Mouse (Mus musculus) MEL (cell line): ENCODE data around the gene Tnfaip8l3. TPM values are rescaled to one million over a fixed set of nuclear protein-coding genes. Genes with fewer than 3 reads are reported as not detected.

Experiments
- DNase-seq: peaks from one replicate; pipeline ENCODE4 v3.0.0; 2011; ENCODE audit warnings: low read depth, low spot score
- H3K27ac ChIP-seq: 2 replicates; pipeline ENCODE4 v1.5.1; 2012; ENCODE audit warnings: low read depth, mild to moderate bottlenecking, control low read depth, low read length, moderate library complexity; ENCODE audit not compliant: control insufficient read depth
- H3K27me3 ChIP-seq, 2 experiments: fragments of 150-350 bp in 1 of 2; sonication (generic) in 1 of 2; 2 replicates each; pipeline ENCODE4 v1.6.1; 2012; ENCODE audit warnings: low read length in 2 of 2, mild to moderate bottlenecking in 2 of 2, improper control_type of control experiment in 1 of 2, moderate library complexity in 1 of 2; ENCODE audit not compliant: insufficient read depth in 2 of 2, control insufficient read depth in 1 of 2
- H3K36me3 ChIP-seq, 2 experiments: 2 replicates each; pipeline ENCODE4 v1.6.1; 2012 to 2014; ENCODE audit warnings: low read length in 2 of 2, improper control_type of control experiment in 1 of 2, inconsistent platforms in 1 of 2, mild to moderate bottlenecking in 1 of 2; ENCODE audit not compliant: insufficient read depth in 2 of 2, control insufficient read depth in 1 of 2
- H3K4me1 ChIP-seq, 2 experiments: fragments of 150-350 bp in 1 of 2; sonication (generic) in 1 of 2; 2 replicates each; pipeline ENCODE4 v1.6.1; 2012; ENCODE audit warnings: low read length in 2 of 2, improper control_type of control experiment in 1 of 2, mild to moderate bottlenecking in 1 of 2; ENCODE audit not compliant: insufficient read depth in 2 of 2, control insufficient read depth in 1 of 2
- H3K4me3 ChIP-seq, 2 experiments: fragments of 150-350 bp in 1 of 2; sonication (generic) in 1 of 2; 2 replicates each; pipeline ENCODE4 v1.5.1; 2012; ENCODE audit warnings: low read depth in 2 of 2, low read length in 2 of 2, mild to moderate bottlenecking in 2 of 2, moderate library complexity in 2 of 2, control low read depth in 1 of 2, improper control_type of control experiment in 1 of 2; ENCODE audit not compliant: control insufficient read depth in 1 of 2, insufficient read depth in 1 of 2
- H3K79me2 ChIP-seq: 2 replicates; pipeline ENCODE4 v1.6.1; 2012; ENCODE audit warnings: mild to moderate bottlenecking, low read length, moderate library complexity; ENCODE audit not compliant: control insufficient read depth, poor library complexity, insufficient read depth
- H3K9ac ChIP-seq: 2 replicates; pipeline ENCODE4 v1.6.1; 2012; ENCODE audit warnings: low read depth, mild to moderate bottlenecking, control low read depth, low read length, moderate library complexity; ENCODE audit not compliant: control insufficient read depth, poor library complexity, severe bottlenecking
- H3K9me3 ChIP-seq: fragments of 150-350 bp; sonication (generic); replicated peaks from 2 replicates; pipeline ENCODE4 v1.6.1; 2012; ENCODE audit warnings: mild to moderate bottlenecking, low read length, improper control_type of control experiment, moderate library complexity; ENCODE audit not compliant: insufficient read depth
- BHLHE40 ChIP-seq: IDR thresholded peaks from 2 replicates; pipeline ENCODE4 v1.6.1; 2012; ENCODE audit warnings: low read depth, mild to moderate bottlenecking, inconsistent platforms, low read length, improper control_type of control experiment, borderline replicate concordance
- CHD1 ChIP-seq: IDR thresholded peaks from 2 replicates; pipeline ENCODE4 v1.6.1; 2012; ENCODE audit warnings: low read depth, mild to moderate bottlenecking, inconsistent platforms, low read length, improper control_type of control experiment
- CTCF ChIP-seq, 3 experiments: IDR thresholded peaks in 2 of 3; conservative IDR thresholded peaks in 1 of 3; 2 replicates each; pipeline ENCODE4 v1.5.1; 2011 to 2012; ENCODE audit warnings: low read length in 3 of 3, low read depth in 2 of 3, mild to moderate bottlenecking in 2 of 3, improper control_type of control experiment in 1 of 3, inconsistent platforms in 1 of 3, mixed read lengths in 1 of 3, moderate library complexity in 1 of 3; ENCODE audit not compliant: control insufficient read depth in 1 of 3, insufficient read depth in 1 of 3, poor library complexity in 1 of 3, severe bottlenecking in 1 of 3
- E2F4 ChIP-seq: IDR thresholded peaks from 2 replicates; pipeline ENCODE4 v1.6.1; 2011; ENCODE audit warnings: low read depth, low read length, improper control_type of control experiment, borderline replicate concordance
- ELF1 ChIP-seq: IDR thresholded peaks from 2 replicates; pipeline ENCODE4 v1.6.1; 2014; ENCODE audit warnings: low read depth, mild to moderate bottlenecking, inconsistent platforms, low read length, improper control_type of control experiment, moderate library complexity
- ETS1 ChIP-seq: IDR thresholded peaks from 2 replicates; pipeline ENCODE4 v1.6.1; 2012; ENCODE audit warnings: low read depth, mild to moderate bottlenecking, inconsistent platforms, low read length, improper control_type of control experiment, moderate library complexity
- GABPA ChIP-seq: IDR thresholded peaks from 2 replicates; pipeline ENCODE4 v1.6.1; 2012; ENCODE audit warnings: low read depth, mild to moderate bottlenecking, inconsistent platforms, low read length, improper control_type of control experiment, moderate library complexity
- GATA1 ChIP-seq: IDR thresholded peaks from 2 replicates; pipeline ENCODE4 v1.6.1; 2011; ENCODE audit warnings: low read depth, low read length, improper control_type of control experiment
- MAFK ChIP-seq: IDR thresholded peaks from 2 replicates; pipeline ENCODE4 v1.6.1; 2011; ENCODE audit warnings: low read depth, mild to moderate bottlenecking, low read length, improper control_type of control experiment, borderline replicate concordance
- MAX ChIP-seq: IDR thresholded peaks from 2 replicates; pipeline ENCODE4 v1.6.1; 2011; ENCODE audit warnings: low read length, improper control_type of control experiment
- MAZ ChIP-seq: IDR thresholded peaks from 2 replicates; pipeline ENCODE4 v1.6.1; 2012; ENCODE audit warnings: low read depth, mild to moderate bottlenecking, inconsistent platforms, low read length, improper control_type of control experiment
- MXI1 ChIP-seq: IDR thresholded peaks from 2 replicates; pipeline ENCODE4 v1.6.1; 2011; ENCODE audit warnings: mild to moderate bottlenecking, low read depth, low read length, improper control_type of control experiment
- NRF1 ChIP-seq: IDR thresholded peaks from 2 replicates; pipeline ENCODE4 v1.6.1; 2014; ENCODE audit warnings: low read depth, mild to moderate bottlenecking, inconsistent platforms, low read length, improper control_type of control experiment, moderate library complexity; ENCODE audit not compliant: poor library complexity, insufficient read depth, severe bottlenecking
- POLR2A ChIP-seq, 2 experiments: IDR thresholded peaks; 2 replicates each; pipeline ENCODE4 v1.6.1; 2011 to 2012; ENCODE audit warnings: low read length in 2 of 2, mild to moderate bottlenecking in 2 of 2, control low read depth in 1 of 2, improper control_type of control experiment in 1 of 2, low read depth in 1 of 2, moderate library complexity in 1 of 2; ENCODE audit not compliant: control insufficient read depth in 1 of 2, insufficient read depth in 1 of 2, poor library complexity in 1 of 2
- TBP ChIP-seq: IDR thresholded peaks from 2 replicates; pipeline ENCODE4 v1.8.0; 2011; ENCODE audit warnings: low read depth, low read length, improper control_type of control experiment
- TCF12 ChIP-seq: IDR thresholded peaks from 2 replicates; pipeline ENCODE4 v1.6.1; 2014; ENCODE audit warnings: low read depth, mild to moderate bottlenecking, inconsistent platforms, low read length, improper control_type of control experiment, moderate library complexity
- UBTF ChIP-seq: IDR thresholded peaks from 2 replicates; pipeline ENCODE4 v1.6.1; 2012; ENCODE audit warnings: low read depth, mild to moderate bottlenecking, inconsistent platforms, low read length, improper control_type of control experiment, moderate library complexity, borderline replicate concordance; ENCODE audit not compliant: insufficient read depth
- USF2 ChIP-seq, 2 experiments: IDR thresholded peaks; 2 replicates each; pipeline ENCODE4 v1.6.1; 2011 to 2012; ENCODE audit warnings: improper control_type of control experiment in 2 of 2, low read length in 2 of 2, borderline replicate concordance in 1 of 2, inconsistent platforms in 1 of 2, low read depth in 1 of 2, mild to moderate bottlenecking in 1 of 2; ENCODE audit not compliant: insufficient read depth in 1 of 2
- ZC3H11A ChIP-seq: IDR thresholded peaks from 2 replicates; pipeline ENCODE4 v1.6.1; 2012; ENCODE audit warnings: low read depth, mild to moderate bottlenecking, inconsistent platforms, low read length, improper control_type of control experiment
- ZKSCAN1 ChIP-seq: IDR thresholded peaks from 2 replicates; pipeline ENCODE4 v1.6.1; 2012; ENCODE audit warnings: low read depth, mild to moderate bottlenecking, inconsistent platforms, low read length, improper control_type of control experiment, moderate library complexity
- ZNF384 ChIP-seq: IDR thresholded peaks from 2 replicates; pipeline ENCODE4 v1.6.1; 2012; ENCODE audit warnings: low read depth, mild to moderate bottlenecking, inconsistent platforms, low read length, improper control_type of control experiment
- polyA plus RNA-seq, 2 experiments: library from polyadenylated mRNA; stranded (reverse) in 1 of 2; unstranded in 1 of 2; fragments of >175 nt in 1 of 2; fragments of >200 nt in 1 of 2; gene quantifications; 2 replicates each; pipeline versions ENCODE4 v1.2.1 to v1.2.4; 2012; ENCODE audit warnings: low replicate concordance in 2 of 2, low read depth in 1 of 2; ENCODE audit not compliant: insufficient read length in 2 of 2, insufficient read depth in 1 of 2, missing spikeins in 1 of 2
- total RNA-seq: library from RNA; depleted of rRNA; stranded (reverse); fragments of 300-350 nt; gene quantifications from 2 replicates; pipeline ENCODE4 v1.2.3, GENCODE M21; 2012

The Tnfaip8l3 gene
- total and polyA plus RNA-seq, 3 experiments, result not detected

GRCm38 (mm10) chr9:54074901-54075300, 6.7 kb upstream of the Tnfaip8l3 start:
- Histone ChIP-seq H3K36me3 (no peaks in the 10 kb centered on the region), H3K4me1 (no peaks in the 10 kb centered on the region), H3K27ac (no peak overlapping the region), H3K4me3 (no peak overlapping the region), H3K27me3 (no peaks in the 10 kb centered on the region; a peak in 1 of 4 replicates), H3K9ac (no peak overlapping the region), H3K79me2 (no peaks in the 10 kb centered on the region), H3K9me3 (no peaks in the 10 kb centered on the region)
- DNase-seq, result no peak
- no peak for TF ChIP-seq GABPA
- TF ChIP-seq ZNF384, result no peak
- no peak for TF ChIP-seq BHLHE40
- no peak for TF ChIP-seq NRF1
- TF ChIP-seq CHD1, result no peak
- TF ChIP-seq TBP, result no peak
- TF ChIP-seq MAZ, result no peak
- TF ChIP-seq CTCF (IDR thresholded peaks at IDR 0.05 in 2 of 3, conservative IDR thresholded peaks at IDR 0.05 in 1 of 3; ENCODE audit: control insufficient read depth in 1 of 3, insufficient read depth in 1 of 3, low read depth in 2 of 3, low read length in 3 of 3, poor library complexity in 1 of 3, severe bottlenecking in 1 of 3), result no peak
- TF ChIP-seq UBTF, result no peak
- TF ChIP-seq E2F4, result no peak
- no peak for TF ChIP-seq ZKSCAN1
- no peak for TF ChIP-seq POLR2A (IDR thresholded peaks at IDR 0.05; ENCODE audit: control insufficient read depth in 1 of 2, insufficient read depth in 1 of 2, low read depth in 1 of 2, low read length in 2 of 2, poor library complexity in 1 of 2)

GRCm38 (mm10) chr9:54073688-54074087, 5.5 kb upstream of the Tnfaip8l3 start:
- Histone ChIP-seq H3K79me2 (no peaks in the 10 kb centered on the region), H3K9ac (no peak overlapping the region), H3K36me3 (no peaks in the 10 kb centered on the region), H3K27me3 (no peaks in the 10 kb centered on the region; a peak in 2 of 4 replicates), H3K9me3 (no peaks in the 10 kb centered on the region), H3K27ac (no peak overlapping the region), H3K4me1 (no peaks in the 10 kb centered on the region), H3K4me3 (no peak overlapping the region)
- no peak for TF ChIP-seq TBP
- no peak for TF ChIP-seq MAX
- no peak for TF ChIP-seq UBTF
- no peak for DNase-seq

- H3K4me3 ChIP-seq, result no peak overlapping the region
- DNase-seq, result no peak
- no peaks in the 10 kb centered on the region for H3K36me3 ChIP-seq
- no peaks in the 10 kb centered on the region for H3K4me1 ChIP-seq
- no peak overlapping the region for H3K27ac ChIP-seq
- no peaks in the 10 kb centered on the region; a peak in 2 of 4 replicates for H3K27me3 ChIP-seq
- no peaks in the 10 kb centered on the region for H3K9me3 ChIP-seq
- H3K79me2 ChIP-seq, result no peaks in the 10 kb centered on the region
- no peak overlapping the region for H3K9ac ChIP-seq
- TF ChIP-seq MAZ (no peak), USF2 (IDR thresholded peaks at IDR 0.05; ENCODE audit: borderline replicate concordance in 1 of 2, insufficient read depth in 1 of 2, low read depth in 1 of 2, low read length in 2 of 2) (no peak), MXI1 (no peak), CTCF (IDR thresholded peaks at IDR 0.05 in 2 of 3, conservative IDR thresholded peaks at IDR 0.05 in 1 of 3; ENCODE audit: control insufficient read depth in 1 of 3, insufficient read depth in 1 of 3, low read depth in 2 of 3, low read length in 3 of 3, poor library complexity in 1 of 3, severe bottlenecking in 1 of 3) (no peak), ELF1 (no peak), MAFK (no peak), POLR2A (IDR thresholded peaks at IDR 0.05; ENCODE audit: control insufficient read depth in 1 of 2, insufficient read depth in 1 of 2, low read depth in 1 of 2, low read length in 2 of 2, poor library complexity in 1 of 2) (no peak), ETS1 (no peak), TCF12 (no peak), ZC3H11A (no peak), BHLHE40 (no peak), GATA1 (no peak), MAX (no peak)
These were observed 3.4 kb upstream of the Tnfaip8l3 start for GRCm38 (mm10) chr9:54071474-54072095.
